Mouse (Mus musculus): Measurements from ENCODE around the gene Rora. TPM values are rescaled to one million over a fixed set of nuclear protein-coding genes. Genes with fewer than 3 reads are reported as not detected.
A peak's percentile ranks its signal among the peaks of the same experiment; 100 is the strongest.

The Rora gene
- polyA plus RNA-seq, 1 experiment from 2014 or later, result 11.1 TPM

GRCm38 (mm10) chr9:68906361-68906883 lies 252.8 kb downstream of the Rora start:
- no peak overlapping the region for H3K9ac ChIP-seq
- no peaks in the 10 kb centered on the region for H3K27me3 ChIP-seq
- H3K4me3 ChIP-seq, result no peak overlapping the region
- 76% methylated on average over 6 of the region's 6 CpGs for WGBS
- no peak overlapping the region for H3K27ac ChIP-seq (replicated peaks)
- no peaks in the 10 kb centered on the region for H3K36me3 ChIP-seq
- peaks cover 8% of the 10 kb centered on the region; the same call in 1 of the 2 replicates for H3K4me1 ChIP-seq (replicated peaks)
- no peak overlapping the region for H3K4me2 ChIP-seq
- no peaks in the 10 kb centered on the region for H3K9me3 ChIP-seq
- ATAC-seq (ENCODE audit: low read depth), result no peak

DNA sequence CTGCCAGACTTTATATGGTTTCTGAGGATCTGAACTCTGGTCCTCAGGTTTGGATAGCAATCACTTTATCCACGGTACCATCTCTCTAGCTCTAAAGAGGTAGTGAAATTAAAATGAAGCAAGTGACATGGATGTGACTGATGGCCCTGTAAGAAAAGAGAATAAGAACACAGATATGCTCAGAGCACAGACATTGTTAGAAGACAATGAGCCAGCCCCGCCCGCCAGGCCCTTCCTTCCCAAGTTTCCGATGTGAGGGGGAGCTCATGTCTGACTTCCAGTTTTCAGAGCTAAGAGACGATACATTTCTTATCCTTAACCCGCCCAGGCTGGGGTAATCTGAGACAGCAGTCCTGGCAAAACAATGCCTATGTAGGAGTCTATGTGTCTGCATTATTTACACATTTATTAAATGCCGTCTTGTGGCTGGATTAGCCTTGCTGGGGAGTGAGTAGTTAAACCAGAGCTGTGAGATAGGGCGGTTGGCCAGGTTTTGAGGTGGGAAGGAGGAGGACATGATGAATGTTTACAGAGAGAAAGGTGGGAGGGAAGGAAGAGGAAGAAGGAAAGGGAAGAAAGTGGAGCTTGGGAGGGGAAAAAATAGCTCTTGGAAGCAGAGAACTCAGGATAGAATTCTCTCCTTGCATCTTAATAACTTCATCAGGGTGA lies 259.0 kb downstream of the Rora start:
- Histone ChIP-seq H3K36me3 (no peaks in the 10 kb centered on the region), H3K27ac (replicated peaks) (no peak overlapping the region), H3K27me3 (no peaks in the 10 kb centered on the region), H3K4me2 (no peak overlapping the region), H3K4me3 (no peak overlapping the region), H3K9me3 (no peaks in the 10 kb centered on the region), H3K9ac (no peak overlapping the region), H3K4me1 (replicated peaks) (peaks cover 19% of the 10 kb centered on the region; the same call in 1 of the 2 replicates)
- WGBS, result 48% methylated on average over 8 of the region's 8 CpGs
- ATAC-seq (ENCODE audit: low read depth), result no peak

- H3K36me3 ChIP-seq, result no peaks in the 10 kb centered on the region
- H3K4me1 ChIP-seq (replicated peaks), result peaks cover 19% of the 10 kb centered on the region; the same call in 1 of the 2 replicates
- H3K9me3 ChIP-seq, result no peaks in the 10 kb centered on the region
- no peak for ATAC-seq (ENCODE audit: low read depth)
- H3K9ac ChIP-seq, result no peak overlapping the region
- no peaks in the 10 kb centered on the region for H3K27me3 ChIP-seq
- H3K4me3 ChIP-seq, result no peak overlapping the region
- WGBS, result 73% methylated on average over 10 of the region's 10 CpGs
- no peak overlapping the region for H3K27ac ChIP-seq (replicated peaks)
- H3K4me2 ChIP-seq, result no peak overlapping the region
These were observed 259.7 kb downstream of the Rora start for GRCm38 (mm10) chr9:68913191-68913697.

GRCm38 (mm10) chr9:68914541-68915275 lies 261.1 kb downstream of the Rora start:
- Histone ChIP-seq H3K4me1 (replicated peaks) (peaks cover 19% of the 10 kb centered on the region; the same call in 1 of the 2 replicates), H3K36me3 (no peaks in the 10 kb centered on the region), H3K4me2 (no peak overlapping the region), H3K9me3 (no peaks in the 10 kb centered on the region), H3K4me3 (no peak overlapping the region), H3K9ac (no peak overlapping the region), H3K27ac (replicated peaks) (no peak overlapping the region), H3K27me3 (no peaks in the 10 kb centered on the region)
- ATAC-seq (ENCODE audit: low read depth), result no peak
- 90% methylated on average over 4 of the region's 4 CpGs for WGBS

- peak; percentile 53; the same call in 1 of the 2 replicates for ATAC-seq (ENCODE audit: low read depth)
- Histone ChIP-seq H3K9ac (no peak overlapping the region), H3K27ac (replicated peaks) (no peak overlapping the region), H3K9me3 (no peaks in the 10 kb centered on the region), H3K36me3 (no peaks in the 10 kb centered on the region), H3K27me3 (no peaks in the 10 kb centered on the region), H3K4me2 (no peak overlapping the region), H3K4me3 (no peak overlapping the region), H3K4me1 (replicated peaks) (peaks cover 19% of the 10 kb centered on the region; the same call in 1 of the 2 replicates)
- 73% methylated on average over 1 of the region's 1 CpGs for WGBS
These were observed 263.2 kb downstream of the Rora start for GRCm38 (mm10) chr9:68916741-68917140.

DNA sequence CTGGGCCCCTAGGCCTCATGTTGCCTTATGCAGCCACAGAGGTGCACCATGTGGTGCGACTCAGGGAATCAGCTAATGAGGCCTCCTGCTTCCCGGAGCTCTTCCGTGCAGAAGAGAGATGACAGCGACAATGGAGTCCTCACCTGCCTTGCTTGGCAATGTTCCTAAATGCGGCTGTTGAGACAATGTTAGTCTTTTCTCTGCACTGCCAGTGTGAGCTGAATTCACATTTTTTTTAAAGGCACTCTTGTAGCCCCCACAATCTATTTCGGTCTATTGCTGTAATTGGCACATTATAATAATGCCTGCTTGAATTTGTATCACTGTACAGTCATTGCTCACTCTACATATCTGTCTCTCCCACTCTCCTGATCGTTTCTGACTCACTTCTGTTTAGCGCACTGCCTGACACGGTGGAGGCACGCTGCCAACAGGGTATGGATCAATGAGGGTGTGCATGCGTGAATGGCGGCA lies 269.6 kb downstream of the Rora start:
- Histone ChIP-seq H3K4me2 (no peak overlapping the region), H3K27ac (replicated peaks) (no peak overlapping the region), H3K9me3 (no peaks in the 10 kb centered on the region), H3K36me3 (no peaks in the 10 kb centered on the region), H3K4me3 (no peak overlapping the region), H3K4me1 (replicated peaks) (no peaks in the 10 kb centered on the region; the same call in 1 of the 2 replicates), H3K9ac (no peak overlapping the region), H3K27me3 (no peaks in the 10 kb centered on the region)
- ATAC-seq (ENCODE audit: low read depth), result no peak
- 74% methylated on average over 12 of the region's 12 CpGs for WGBS

DNA sequence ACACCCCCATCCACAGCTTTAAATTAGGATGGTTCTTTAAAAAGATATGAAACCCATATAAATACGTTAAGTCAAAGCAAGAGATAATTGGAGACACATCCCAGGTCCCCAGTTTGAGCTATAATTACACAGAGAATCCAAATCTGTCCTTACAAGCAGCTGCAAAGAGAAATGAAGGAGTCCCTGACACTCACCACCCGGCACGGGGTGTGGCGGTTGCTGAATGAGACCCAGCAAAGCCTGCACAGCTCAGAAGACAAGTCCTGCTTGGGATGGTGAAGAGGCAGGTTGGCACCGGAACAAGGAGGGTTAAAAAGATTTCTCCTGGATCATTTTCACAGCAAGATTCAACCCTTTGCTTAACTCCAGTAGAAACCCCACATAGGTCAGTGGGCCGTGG lies 272.8 kb downstream of the Rora start:
- Histone ChIP-seq H3K27ac (replicated peaks) (no peak overlapping the region), H3K9ac (no peak overlapping the region), H3K9me3 (no peaks in the 10 kb centered on the region), H3K4me1 (replicated peaks) (peaks cover 12% of the 10 kb centered on the region), H3K4me3 (no peak overlapping the region), H3K4me2 (no peak overlapping the region), H3K36me3 (no peaks in the 10 kb centered on the region), H3K27me3 (no peaks in the 10 kb centered on the region)
- 95% methylated on average over 6 of the region's 6 CpGs for WGBS
- ATAC-seq (ENCODE audit: low read depth), result no peak

- H3K4me1 ChIP-seq (replicated peaks), result peaks cover 25% of the 10 kb centered on the region
- WGBS, result 61% methylated on average over 3 of the region's 3 CpGs
- ATAC-seq (ENCODE audit: low read depth), result no peak
- H3K27ac ChIP-seq (replicated peaks), result no peak overlapping the region
- H3K9me3 ChIP-seq, result no peaks in the 10 kb centered on the region
- no peaks in the 10 kb centered on the region for H3K36me3 ChIP-seq
- no peak overlapping the region for H3K4me2 ChIP-seq
- H3K9ac ChIP-seq, result no peak overlapping the region
- H3K4me3 ChIP-seq, result no peak overlapping the region
- H3K27me3 ChIP-seq, result no peaks in the 10 kb centered on the region
These were observed 279.6 kb downstream of the Rora start for GRCm38 (mm10) chr9:68933159-68933558.

- Histone ChIP-seq H3K27ac (replicated peaks) (0 out of 2 replicates have a peak overlapping the region, but pooled peaks have one; percentile 24), H3K27me3 (no peaks in the 10 kb centered on the region)
- WGBS, result 63% methylated on average over 4 of the region's 4 CpGs
These were observed 280.7 kb downstream of the Rora start for GRCm38 (mm10) chr9:68934238-68934637.

DNA sequence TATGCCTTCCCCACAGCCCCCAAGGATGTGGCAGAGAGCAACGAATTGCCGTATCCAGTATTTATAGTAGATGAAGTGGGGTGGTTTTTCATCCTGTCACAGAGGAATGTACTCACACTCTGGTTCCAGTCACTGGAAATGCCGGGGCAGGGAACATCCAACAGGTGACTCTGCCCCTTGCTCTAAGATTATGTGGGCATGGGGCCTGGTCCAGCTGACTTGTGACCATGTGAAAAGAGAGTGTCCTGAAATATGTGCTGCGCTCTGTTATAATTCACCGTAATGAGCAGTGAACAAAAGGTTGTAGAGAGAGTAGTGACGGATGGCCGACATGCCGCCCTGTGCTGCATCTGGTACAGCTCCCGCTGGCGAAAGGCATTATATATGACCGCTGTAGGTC lies 282.0 kb downstream of the Rora start:
- no peak overlapping the region for H3K4me3 ChIP-seq
- peaks cover 15% of the 10 kb centered on the region for H3K4me1 ChIP-seq (replicated peaks)
- WGBS, result 39% methylated on average over 11 of the region's 11 CpGs
- H3K27ac ChIP-seq (replicated peaks), result no peak overlapping the region
- H3K4me2 ChIP-seq, result no peak overlapping the region
- no peaks in the 10 kb centered on the region for H3K9me3 ChIP-seq
- H3K36me3 ChIP-seq, result no peaks in the 10 kb centered on the region
- H3K9ac ChIP-seq, result no peak overlapping the region
- ATAC-seq (ENCODE audit: low read depth), result no peak
- H3K27me3 ChIP-seq, result no peaks in the 10 kb centered on the region

More at GRCm38 (mm10) chr9:68934238-68934637, 280.7 kb downstream of the Rora start:
- Histone ChIP-seq H3K4me2 (no peak overlapping the region), H3K36me3 (no peaks in the 10 kb centered on the region), H3K9ac (no peak overlapping the region), H3K4me1 (replicated peaks) (peaks cover 25% of the 10 kb centered on the region), H3K4me3 (no peak overlapping the region), H3K9me3 (no peaks in the 10 kb centered on the region)
- ATAC-seq (ENCODE audit: low read depth), result no peak

- Histone ChIP-seq H3K9me3 (no peaks in the 10 kb centered on the region), H3K4me3 (no peak overlapping the region), H3K27me3 (no peaks in the 10 kb centered on the region; the same call in 1 of the 2 replicates), H3K36me3 (no peaks in the 10 kb centered on the region), H3K4me1 (replicated peaks) (0 out of 2 replicates have a peak, but pooled peaks cover 10% of the 10 kb centered on the region), H3K4me2 (no peak overlapping the region), H3K27ac (replicated peaks) (no peak overlapping the region), H3K9ac (no peak overlapping the region)
- no peak for ATAC-seq (ENCODE audit: low read depth)
- 75% methylated on average over 7 of the region's 7 CpGs for WGBS
These were observed 287.5 kb downstream of the Rora start for GRCm38 (mm10) chr9:68941037-68941436.

DNA sequence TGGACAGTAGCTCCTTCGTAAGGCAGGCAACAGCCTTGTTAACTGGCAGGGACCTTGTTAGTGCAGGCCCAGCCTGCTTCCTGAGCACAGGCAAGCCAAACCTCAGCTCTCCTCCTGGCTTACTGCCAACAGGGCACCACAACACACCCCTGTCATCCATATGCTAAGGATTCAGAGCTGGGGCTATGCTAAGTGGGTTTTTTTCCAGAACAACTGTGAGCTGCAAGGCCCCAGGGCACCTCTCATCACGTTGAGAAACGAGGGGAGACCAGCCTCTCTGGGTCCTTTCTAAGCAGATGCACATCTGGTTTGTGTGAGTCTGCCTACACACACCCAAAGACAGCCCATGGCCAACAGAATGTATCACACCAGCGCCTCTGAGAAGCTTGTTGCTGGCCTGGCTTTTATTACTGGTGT lies 289.0 kb downstream of the Rora start:
- ATAC-seq (ENCODE audit: low read depth), result no peak
- no peaks in the 10 kb centered on the region for H3K9me3 ChIP-seq
- H3K36me3 ChIP-seq, result no peaks in the 10 kb centered on the region
- no peak overlapping the region for H3K9ac ChIP-seq
- no peak overlapping the region for H3K4me2 ChIP-seq
- H3K4me3 ChIP-seq, result no peak overlapping the region
- no peak overlapping the region for H3K27ac ChIP-seq (replicated peaks)
- H3K27me3 ChIP-seq, result no peaks in the 10 kb centered on the region; the same call in 1 of the 2 replicates
- 59% methylated on average over 4 of the region's 4 CpGs for WGBS
- peaks cover 16% of the 10 kb centered on the region for H3K4me1 ChIP-seq (replicated peaks)
